Mouse (Mus musculus) spleen, postnatal 36 days (tissue): Measurements from ENCODE around the gene Peg10.
A peak's percentile ranks its signal among the peaks of the same experiment; 100 is the strongest.
"Not testable (repeated sequence)": the region's sequence is repeated elsewhere in the genome, so short reads cannot be mapped to it uniquely, and the experiment has no call there.

Experiments
- DNase-seq, 2 experiments: peaks; one replicate each; pipeline ENCODE4 v3.0.0; 2022; ENCODE audit warnings: low spot score in 2 of 2, mixed read lengths in 1 of 2

The Peg10 gene

GRCm38 (mm10) chr6:4748506-4748961, 1.4 kb downstream of the Peg10 start:
- DNase-seq = no peak

- DNase-seq = peak; percentile 90 to 91
Measured at GRCm38 (mm10) chr6:4749091-4749490, 2.0 kb downstream of the Peg10 start.

GRCm38 (mm10) chr6:4751355-4751754, 4.2 kb downstream of the Peg10 start:
- DNase-seq = no peak

- no peak for DNase-seq
Measured at GRCm38 (mm10) chr6:4754286-4754685, 7.2 kb downstream of the Peg10 start.

- DNase-seq = no peak
Measured at GRCm38 (mm10) chr6:4754886-4755285, 7.8 kb downstream of the Peg10 start.

GRCm38 (mm10) chr6:4761415-4762142, 14.5 kb downstream of the Peg10 start:
- DNase-seq = not testable (repeated sequence)

GRCm38 (mm10) chr6:4762252-4762651, 15.1 kb downstream of the Peg10 start:
- DNase-seq = no peak

GRCm38 (mm10) chr6:4796281-4796680, 49.2 kb downstream of the Peg10 start:
- DNase-seq = no peak

GRCm38 (mm10) chr6:4797317-4797716, 50.2 kb downstream of the Peg10 start:
- DNase-seq = not testable (repeated sequence)

- DNase-seq = no peak
Measured at GRCm38 (mm10) chr6:4798382-4798781, 51.3 kb downstream of the Peg10 start.

- DNase-seq = no peak
Measured at GRCm38 (mm10) chr6:4799359-4799758, 52.3 kb downstream of the Peg10 start.

GRCm38 (mm10) chr6:4806981-4807380, 59.9 kb downstream of the Peg10 start:
- DNase-seq = no peak
